Mouse (Mus musculus): Measurements from ENCODE around the gene Ppip5k2. TPM values are rescaled to one million over a fixed set of nuclear protein-coding genes. Genes with fewer than 3 reads are reported as not detected.
A peak's percentile ranks its signal among the peaks of the same experiment; 100 is the strongest.

The Ppip5k2 gene
- total and polyA plus RNA-seq, 2 experiments: 5.2 to 34.3 TPM

GRCm38 (mm10) chr1:97676115-97676514, 94.1 kb downstream of the Ppip5k2 start:
- Histone ChIP-seq H3K27me3 (ENCODE audit: control insufficient read depth, insufficient read depth, low read length) (no peaks in the 10 kb centered on the region), H3K79me2 (ENCODE audit: control insufficient read depth, insufficient read depth, low read length) (no peaks in the 10 kb centered on the region), H3K4me1 (ENCODE audit: control insufficient read depth, insufficient read depth, low read length) (no peaks in the 10 kb centered on the region), H3K36me3 (ENCODE audit: control insufficient read depth, insufficient read depth, low read length) (no peaks in the 10 kb centered on the region), H3K9ac (ENCODE audit: low read depth, low read length) (no peak overlapping the region), H3K4me3 (ENCODE audit: insufficient read depth, low read depth, low read length) (no peak overlapping the region), H3K27ac (replicated peaks; ENCODE audit: insufficient read depth, low read depth, low read length) (no peak overlapping the region)
- 65% methylated on average over 2 of the region's 2 CpGs for WGBS
- TF ChIP-seq CTCF (IDR thresholded peaks at IDR 0.05; ENCODE audit: low read depth, low read length): no peak
- no peak for TF ChIP-seq POLR2A (IDR thresholded peaks at IDR 0.05; ENCODE audit: extremely low read depth, insufficient read depth, low read length)
- DNase-seq (ENCODE audit: extremely low read depth, low read depth, low spot score): no peak

GRCm38 (mm10) chr1:97672849-97673248, 97.4 kb downstream of the Ppip5k2 start:
- DNase-seq (ENCODE audit: extremely low read depth, low read depth, low spot score): no peak
- TF ChIP-seq POLR2A (IDR thresholded peaks at IDR 0.05; ENCODE audit: extremely low read depth, insufficient read depth, low read length) (no peak), CTCF (IDR thresholded peaks at IDR 0.05; ENCODE audit: low read depth, low read length) (no peak)
- 28% methylated on average over 2 of the region's 2 CpGs for WGBS

GRCm38 (mm10) chr1:97667288-97667687, 102.9 kb downstream of the Ppip5k2 start:
- Histone ChIP-seq H3K9ac (ENCODE audit: low read depth, low read length) (no peak overlapping the region), H3K4me3 (ENCODE audit: insufficient read depth, low read depth, low read length) (no peak overlapping the region), H3K36me3 (ENCODE audit: control insufficient read depth, insufficient read depth, low read length) (no peaks in the 10 kb centered on the region), H3K27me3 (ENCODE audit: control insufficient read depth, insufficient read depth, low read length) (no peaks in the 10 kb centered on the region), H3K79me2 (ENCODE audit: control insufficient read depth, insufficient read depth, low read length) (no peaks in the 10 kb centered on the region), H3K27ac (replicated peaks; ENCODE audit: insufficient read depth, low read depth, low read length) (no peak overlapping the region), H3K4me1 (ENCODE audit: control insufficient read depth, insufficient read depth, low read length) (peaks cover 1% of the 10 kb centered on the region; the same call in 1 of the 2 replicates)
- no peak for TF ChIP-seq POLR2A (IDR thresholded peaks at IDR 0.05; ENCODE audit: extremely low read depth, insufficient read depth, low read length)
- TF ChIP-seq CTCF (IDR thresholded peaks at IDR 0.05; ENCODE audit: low read depth, low read length): no peak
- no peak for DNase-seq (ENCODE audit: extremely low read depth, low read depth, low spot score)
- WGBS: 91% methylated on average over 1 of the region's 1 CpGs

More at GRCm38 (mm10) chr1:97672849-97673248, 97.4 kb downstream of the Ppip5k2 start:
- no peaks in the 10 kb centered on the region for H3K36me3 ChIP-seq (ENCODE audit: control insufficient read depth, insufficient read depth, low read length)
- no peak overlapping the region for H3K9ac ChIP-seq (ENCODE audit: low read depth, low read length)
- H3K4me1 ChIP-seq (ENCODE audit: control insufficient read depth, insufficient read depth, low read length): peaks cover 1% of the 10 kb centered on the region; the same call in 1 of the 2 replicates
- H3K27me3 ChIP-seq (ENCODE audit: control insufficient read depth, insufficient read depth, low read length): no peaks in the 10 kb centered on the region
- H3K4me3 ChIP-seq (ENCODE audit: insufficient read depth, low read depth, low read length): no peak overlapping the region
- H3K79me2 ChIP-seq (ENCODE audit: control insufficient read depth, insufficient read depth, low read length): no peaks in the 10 kb centered on the region
- no peak overlapping the region for H3K27ac ChIP-seq (replicated peaks; ENCODE audit: insufficient read depth, low read depth, low read length)

- 10% methylated on average over 7 of the region's 7 CpGs for WGBS
- peak overlapping the region; percentile 93 for H3K4me3 ChIP-seq (ENCODE audit: insufficient read depth, low read depth, low read length)
- TF ChIP-seq POLR2A (IDR thresholded peaks at IDR 0.05; ENCODE audit: extremely low read depth, insufficient read depth, low read length) (no peak), CTCF (IDR thresholded peaks at IDR 0.05; ENCODE audit: low read depth, low read length) (no peak)
- peaks cover 8% of the 10 kb centered on the region for H3K4me1 ChIP-seq (ENCODE audit: control insufficient read depth, insufficient read depth, low read length)
- H3K79me2 ChIP-seq (ENCODE audit: control insufficient read depth, insufficient read depth, low read length): peaks cover 5% of the 10 kb centered on the region; the same call in 1 of the 2 replicates
- H3K27me3 ChIP-seq (ENCODE audit: control insufficient read depth, insufficient read depth, low read length): no peaks in the 10 kb centered on the region
- peak; percentile 58 for DNase-seq (ENCODE audit: extremely low read depth, low read depth, low spot score)
- peak overlapping the region; percentile 71 for H3K27ac ChIP-seq (replicated peaks; ENCODE audit: insufficient read depth, low read depth, low read length)
- H3K36me3 ChIP-seq (ENCODE audit: control insufficient read depth, insufficient read depth, low read length): no peaks in the 10 kb centered on the region
- H3K9ac ChIP-seq (ENCODE audit: low read depth, low read length): peak overlapping the region; percentile 76
Measured at GRCm38 (mm10) chr1:97662324-97662723, 107.9 kb downstream of the Ppip5k2 start.

- WGBS: under 1% methylated on average over 97 of the region's 106 CpGs
- no peaks in the 10 kb centered on the region for H3K27me3 ChIP-seq (ENCODE audit: control insufficient read depth, insufficient read depth, low read length)
- peak; percentile 69 for DNase-seq (ENCODE audit: extremely low read depth, low read depth, low spot score)
- H3K4me3 ChIP-seq (ENCODE audit: insufficient read depth, low read depth, low read length): peak within 1 kb of the TSS; percentile 93
- H3K36me3 ChIP-seq (ENCODE audit: control insufficient read depth, insufficient read depth, low read length): no peaks in the 10 kb centered on the region
- H3K27ac ChIP-seq (replicated peaks; ENCODE audit: insufficient read depth, low read depth, low read length): peak within 1 kb of the TSS; percentile 78
- peaks cover 5% of the 10 kb centered on the region; the same call in 1 of the 2 replicates for H3K79me2 ChIP-seq (ENCODE audit: control insufficient read depth, insufficient read depth, low read length)
- peaks cover 10% of the 10 kb centered on the region for H3K4me1 ChIP-seq (ENCODE audit: control insufficient read depth, insufficient read depth, low read length)
- H3K9ac ChIP-seq (ENCODE audit: low read depth, low read length): peak within 1 kb of the TSS; percentile 92
- TF ChIP-seq POLR2A (IDR thresholded peaks at IDR 0.05; ENCODE audit: extremely low read depth, insufficient read depth, low read length): 0 out of 2 replicates have a peak, but pooled peaks have one; percentile 16
- TF ChIP-seq CTCF (IDR thresholded peaks at IDR 0.05; ENCODE audit: low read depth, low read length): no peak
Measured at GRCm38 (mm10) chr1:97661406-97662241, 108.6 kb downstream of the Ppip5k2 start, which contains the start of gene D1Ertd622e. D1Ertd622e (minus strand) TSS chr1:97662074.
